Mouse (Mus musculus) limb, embryonic 11.5 days (tissue): ENCODE measurements around the gene Tmem121b. TPM values are rescaled to one million over a fixed set of nuclear protein-coding genes. Genes with fewer than 3 reads are reported as not detected.

Experiments
- ATAC-seq: fragments of 200-750 bp; cut with Nextera tagmentation; 2 replicates; pipeline ENCODE4 v1.8.0; 2017; ENCODE audit warnings: low read depth; ENCODE audit not compliant: insufficient number of reproducible peaks, low FRiP score, low TSS enrichment
- DNase-seq: peaks from one replicate; pipeline ENCODE4 v3.0.0-alpha.2; 2015; ENCODE audit warnings: low spot score
- H3K27ac ChIP-seq: fragments of 300-500 bp; sonication (generic); replicated peaks from 2 replicates; pipeline ENCODE4 v1.5.1; 2014; ENCODE audit warnings: low read depth, mild to moderate bottlenecking, low read length
- H3K27me3 ChIP-seq: fragments of 300-500 bp; sonication (generic); 2 replicates; pipeline ENCODE4 v1.6.1; 2014; ENCODE audit warnings: mild to moderate bottlenecking, low read length, mixed read lengths; ENCODE audit not compliant: control insufficient read depth, insufficient read depth
- H3K36me3 ChIP-seq: fragments of 300-500 bp; sonication (generic); 2 replicates; pipeline ENCODE4 v1.6.1; 2014; ENCODE audit warnings: mild to moderate bottlenecking, low read length, moderate library complexity, mixed read lengths; ENCODE audit not compliant: control insufficient read depth, insufficient read depth
- H3K4me1 ChIP-seq: fragments of 300-500 bp; sonication (generic); 2 replicates; pipeline ENCODE4 v1.6.1; 2014; ENCODE audit warnings: low read length, mixed read lengths; ENCODE audit not compliant: control insufficient read depth, insufficient read depth
- H3K4me2 ChIP-seq: fragments of 300-500 bp; sonication (generic); 2 replicates; pipeline ENCODE4 v1.6.1; 2014; ENCODE audit warnings: low read depth, mild to moderate bottlenecking, moderate library complexity; ENCODE audit not compliant: severe bottlenecking
- H3K4me3 ChIP-seq: fragments of 300-500 bp; sonication (generic); 2 replicates; pipeline ENCODE4 v1.5.1; 2014; ENCODE audit warnings: low read depth, low read length
- H3K9ac ChIP-seq: fragments of 300-500 bp; sonication (generic); 2 replicates; pipeline ENCODE4 v1.6.1; 2014; ENCODE audit warnings: mild to moderate bottlenecking, low read length
- H3K9me3 ChIP-seq: fragments of 300-500 bp; sonication (generic); 2 replicates; pipeline ENCODE4 v1.6.1; 2016; ENCODE audit warnings: low read length; ENCODE audit not compliant: control insufficient read depth
- WGBS: fragments of 180-500 bp; shearing (Covaris S2); extraction: QIAGEN DNeasy Blood & Tissue Kit; methylation state at CpG from one replicate; pipeline ENCODE4 v1.1.7; 2014; 5-methylcytosine and 5-hydroxymethylcytosine counted together
- polyA plus RNA-seq: library from polyadenylated mRNA; unstranded; fragments of >200 nt; fragmentation: Nextera tagmentation; extraction: Ambion mirVana; gene quantifications from 2 replicates; pipeline ENCODE4 v1.2.1, GENCODE M21; 2014

Tmem121b gene
- polyA plus RNA-seq, 1 experiment from 2014 or later: 0.15 TPM

DNA sequence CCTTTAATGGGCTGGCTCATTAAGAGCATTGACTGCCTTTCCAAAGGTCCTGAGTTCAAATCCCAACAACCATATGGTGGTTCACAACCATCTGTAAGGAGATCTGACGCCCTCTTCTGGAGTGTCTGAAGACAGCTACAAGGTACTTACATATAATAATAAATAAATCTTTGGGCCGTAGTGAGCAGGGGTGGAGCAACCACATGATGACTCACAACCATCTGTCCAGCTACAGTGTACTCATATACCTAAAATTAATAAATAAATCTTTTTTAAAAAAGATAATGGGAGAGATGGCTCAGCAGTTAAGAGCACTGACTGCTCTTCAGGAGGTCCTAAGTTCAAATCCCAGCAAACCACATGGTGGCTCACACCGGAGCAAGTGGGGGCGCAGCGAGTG lies 35.9 kb downstream of the Tmem121b start:
- 93% methylated on average over 5 of the region's 5 CpGs for WGBS
- Histone ChIP-seq H3K9me3 (no peaks in the 10 kb centered on the region), H3K4me1 (no peaks in the 10 kb centered on the region), H3K27ac (no peak overlapping the region), H3K4me3 (no peak overlapping the region), H3K36me3 (no peaks in the 10 kb centered on the region), H3K4me2 (no peak overlapping the region), H3K9ac (no peak overlapping the region), H3K27me3 (peaks cover 15% of the 10 kb centered on the region)
- DNase-seq (no peak), ATAC-seq (no peak)

DNA sequence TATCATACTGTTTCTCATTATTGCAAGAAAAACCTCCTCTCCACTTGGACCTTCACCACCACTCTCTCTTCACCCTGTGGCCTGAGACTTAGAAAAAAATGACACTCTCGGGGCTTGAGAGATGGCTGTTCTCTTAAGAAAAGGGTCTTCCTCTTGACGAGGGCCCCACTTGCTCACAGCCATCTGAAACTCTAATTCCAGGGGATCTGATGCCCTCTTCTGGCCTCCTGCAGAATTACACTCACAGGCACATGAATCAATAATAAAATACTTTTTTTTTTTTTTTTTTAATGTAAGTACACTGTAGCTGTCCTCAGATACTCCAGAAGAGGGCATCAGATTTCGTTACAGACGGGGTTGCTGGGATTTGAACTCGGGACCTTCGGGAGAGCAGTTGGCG lies 36.5 kb downstream of the Tmem121b start:
- no peak overlapping the region for H3K4me3 ChIP-seq
- no peaks in the 10 kb centered on the region for H3K4me1 ChIP-seq
- H3K27ac ChIP-seq: no peak overlapping the region
- H3K4me2 ChIP-seq: no peak overlapping the region
- no peaks in the 10 kb centered on the region for H3K9me3 ChIP-seq
- ATAC-seq (no peak), DNase-seq (no peak)
- H3K9ac ChIP-seq: no peak overlapping the region
- WGBS: 69% methylated on average over 7 of the region's 7 CpGs
- peaks cover 8% of the 10 kb centered on the region for H3K27me3 ChIP-seq
- no peaks in the 10 kb centered on the region for H3K36me3 ChIP-seq

DNA sequence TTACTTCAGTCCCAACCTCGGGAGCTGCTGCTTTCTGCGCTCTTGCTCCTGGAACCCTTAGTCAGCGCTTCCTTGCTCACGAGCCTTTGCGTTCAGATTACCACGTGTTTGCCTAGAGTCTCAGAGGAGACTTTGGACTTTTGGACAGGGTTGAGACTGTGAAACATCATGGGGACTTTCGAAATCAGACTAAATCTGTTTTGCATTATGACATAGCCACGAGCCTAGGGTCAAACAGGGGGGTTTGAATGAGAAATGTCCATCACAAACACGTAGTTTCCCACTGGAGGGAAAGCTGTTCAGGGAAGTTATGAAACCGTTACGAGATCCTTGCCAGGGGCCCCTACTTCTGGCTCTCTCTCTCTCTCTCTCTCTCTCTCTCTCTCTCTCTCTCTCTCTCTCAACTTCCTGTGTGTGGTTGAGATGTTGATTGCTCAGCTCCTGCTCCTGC lies 39.0 kb downstream of the Tmem121b start:
- Histone ChIP-seq H3K36me3 (no peaks in the 10 kb centered on the region), H3K9me3 (no peaks in the 10 kb centered on the region), H3K4me1 (no peaks in the 10 kb centered on the region), H3K9ac (no peak overlapping the region), H3K27ac (no peak overlapping the region), H3K4me2 (no peak overlapping the region), H3K27me3 (no peaks in the 10 kb centered on the region), H3K4me3 (no peak overlapping the region)
- no peak for DNase-seq
- ATAC-seq: no peak
- WGBS: 46% methylated on average over 11 of the region's 11 CpGs

DNA sequence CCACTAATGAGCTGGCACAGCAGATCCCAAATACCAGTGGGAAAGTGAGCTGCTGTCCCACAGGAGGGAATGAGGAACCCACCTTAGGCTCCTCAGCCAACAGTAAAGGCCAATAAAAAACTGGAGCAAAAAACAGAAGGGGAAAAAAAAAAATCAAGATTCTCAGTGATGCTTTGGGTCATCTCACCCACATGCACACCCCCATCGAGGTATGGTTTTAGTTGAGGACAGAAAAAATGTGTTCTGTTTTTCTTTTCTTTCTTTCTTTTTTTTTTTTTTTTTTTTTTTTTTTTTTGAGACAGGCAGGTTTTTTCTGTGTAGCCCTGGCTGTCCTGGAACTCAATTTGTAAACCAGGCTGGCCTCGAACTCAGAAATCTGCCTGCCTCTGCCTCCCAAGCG lies 40.1 kb downstream of the Tmem121b start:
- no peak overlapping the region for H3K9ac ChIP-seq
- no peaks in the 10 kb centered on the region for H3K27me3 ChIP-seq
- no peak overlapping the region for H3K4me3 ChIP-seq
- 89% methylated on average over 3 of the region's 3 CpGs for WGBS
- no peaks in the 10 kb centered on the region for H3K4me1 ChIP-seq
- no peaks in the 10 kb centered on the region for H3K9me3 ChIP-seq
- no peak overlapping the region for H3K27ac ChIP-seq
- ATAC-seq (no peak), DNase-seq (no peak)
- H3K36me3 ChIP-seq: no peaks in the 10 kb centered on the region
- no peak overlapping the region for H3K4me2 ChIP-seq

DNA sequence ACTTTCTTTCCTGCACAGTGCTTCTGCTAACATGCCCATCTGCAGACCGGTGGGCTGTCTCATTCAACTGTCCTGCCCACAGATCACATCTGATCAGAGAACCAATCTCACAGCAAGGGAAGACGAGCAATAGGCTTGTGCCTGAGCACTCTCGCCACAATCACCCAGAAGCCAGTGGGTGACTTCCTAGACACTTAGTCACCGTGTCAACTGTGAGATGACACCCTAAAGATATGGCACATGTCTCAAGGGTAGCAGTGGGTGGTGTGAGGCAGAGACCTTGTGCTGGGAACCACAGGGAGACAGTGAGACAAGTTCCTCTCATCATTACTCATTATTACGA lies 40.5 kb downstream of the Tmem121b start:
- Histone ChIP-seq H3K4me3 (no peak overlapping the region), H3K4me1 (no peaks in the 10 kb centered on the region), H3K9me3 (no peaks in the 10 kb centered on the region), H3K36me3 (no peaks in the 10 kb centered on the region), H3K27ac (no peak overlapping the region), H3K9ac (no peak overlapping the region), H3K4me2 (no peak overlapping the region), H3K27me3 (no peaks in the 10 kb centered on the region)
- ATAC-seq (no peak), DNase-seq (no peak)
- 86% methylated on average over 5 of the region's 5 CpGs for WGBS

DNA sequence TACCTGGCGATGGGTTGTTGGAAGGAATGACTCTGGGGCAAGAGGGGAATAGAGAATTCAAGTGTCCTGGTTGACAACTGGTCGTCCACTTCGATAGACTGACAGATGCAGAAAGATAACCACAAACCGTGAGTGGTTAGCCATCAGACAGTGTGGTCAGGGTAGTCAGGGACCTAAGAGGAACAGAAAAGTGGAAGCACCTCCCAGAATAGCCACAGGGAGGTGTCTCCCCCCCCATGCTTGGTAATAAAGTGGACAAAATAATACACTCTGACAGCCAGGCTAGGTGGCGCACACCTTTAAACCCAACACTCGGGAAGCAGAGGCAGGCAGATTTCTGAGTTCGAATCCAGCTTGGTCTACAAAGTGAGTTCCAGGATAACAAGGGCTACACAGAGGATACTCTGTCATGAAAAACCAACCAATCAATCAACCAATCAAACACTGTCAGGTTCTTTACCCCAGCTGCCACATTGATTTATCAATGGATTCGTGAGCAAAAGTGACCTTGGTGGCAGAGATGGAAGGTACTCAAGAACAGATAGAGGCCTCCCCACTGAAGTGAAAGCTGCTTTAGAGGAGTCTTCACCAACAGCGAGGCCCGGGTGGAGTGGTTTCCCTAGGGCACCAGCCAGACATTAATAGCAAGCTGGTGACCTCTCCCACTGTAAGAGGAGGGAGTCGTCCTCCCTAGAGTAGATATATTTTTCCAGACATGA lies 41.1 kb downstream of the Tmem121b start:
- ATAC-seq: no peak
- Histone ChIP-seq H3K9me3 (no peaks in the 10 kb centered on the region), H3K4me2 (no peak overlapping the region), H3K4me1 (no peaks in the 10 kb centered on the region), H3K36me3 (no peaks in the 10 kb centered on the region), H3K27me3 (no peaks in the 10 kb centered on the region), H3K9ac (no peak overlapping the region), H3K27ac (no peak overlapping the region), H3K4me3 (no peak overlapping the region)
- DNase-seq: no peak
- 91% methylated on average over 11 of the region's 11 CpGs for WGBS

DNA sequence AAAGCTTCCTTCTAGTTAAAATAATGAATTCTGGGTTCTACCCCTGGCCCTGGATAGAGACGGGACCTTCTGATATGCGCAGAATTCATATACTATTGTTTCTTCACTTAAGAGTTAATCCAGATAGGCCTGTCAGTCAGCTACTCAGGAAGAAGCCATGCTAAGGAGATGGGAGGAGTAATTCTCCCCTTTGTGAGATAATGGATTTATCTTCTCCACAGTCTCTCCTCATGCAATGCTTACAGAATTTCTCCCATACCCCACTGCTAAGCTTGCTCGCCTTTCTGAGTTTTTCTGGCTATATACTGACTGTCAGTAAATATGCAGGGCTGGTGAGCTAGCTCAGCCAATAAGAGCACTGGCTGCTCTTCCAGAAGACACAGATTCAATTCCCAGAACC lies 43.4 kb downstream of the Tmem121b start:
- Histone ChIP-seq H3K4me3 (no peak overlapping the region), H3K36me3 (no peaks in the 10 kb centered on the region), H3K9ac (no peak overlapping the region), H3K9me3 (no peaks in the 10 kb centered on the region), H3K4me1 (no peaks in the 10 kb centered on the region), H3K4me2 (no peak overlapping the region), H3K27ac (no peak overlapping the region), H3K27me3 (no peaks in the 10 kb centered on the region)
- DNase-seq (no peak), ATAC-seq (no peak)
- WGBS: 82% methylated on average over 3 of the region's 3 CpGs

DNA sequence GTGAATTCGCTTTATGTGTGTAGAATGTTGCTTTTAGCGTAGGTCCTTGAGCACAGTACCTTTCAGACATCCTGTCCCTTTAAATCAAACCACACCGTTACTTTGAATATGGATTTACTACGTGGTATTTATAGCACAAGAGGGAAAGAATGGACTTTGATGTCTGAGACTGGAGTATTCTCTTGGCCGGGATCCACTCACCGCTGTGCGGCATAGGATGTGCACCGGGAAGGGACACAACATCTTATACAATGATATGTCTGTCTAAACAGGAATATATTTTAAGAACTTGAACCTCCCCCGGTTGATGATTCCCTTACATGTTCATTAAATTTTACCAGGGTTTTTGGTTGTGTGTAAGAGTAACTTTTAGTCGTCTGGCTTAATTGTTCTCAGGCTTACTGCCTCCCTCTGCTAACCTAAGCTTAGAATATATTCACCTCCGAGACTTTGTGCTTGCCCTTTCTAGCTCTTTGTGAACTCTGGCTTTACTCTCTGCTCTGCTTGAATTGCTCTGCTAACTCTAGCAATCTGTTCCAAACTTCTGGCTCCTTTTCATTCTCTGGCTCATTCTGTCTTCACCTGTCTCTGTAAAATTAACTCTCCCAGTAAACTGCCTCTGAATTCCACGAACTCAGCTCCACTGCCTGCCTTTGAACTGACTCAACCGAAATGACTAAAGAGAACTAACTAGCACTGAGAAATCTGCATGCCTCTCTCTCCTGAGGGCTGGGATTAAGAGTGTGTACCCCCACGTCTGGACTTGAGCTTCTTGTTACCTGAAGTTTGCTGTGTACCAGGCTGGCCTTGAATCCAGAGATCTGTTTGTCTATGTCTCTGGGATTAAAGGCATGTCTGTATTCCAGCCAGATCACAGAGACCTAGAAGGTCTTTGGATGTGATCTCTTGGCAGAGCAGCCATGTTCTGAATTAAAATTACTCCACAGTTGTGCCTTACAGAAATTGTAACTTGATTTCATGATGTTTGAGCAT lies 49.9 kb downstream of the Tmem121b start:
- Histone ChIP-seq H3K27ac (no peak overlapping the region), H3K4me3 (no peak overlapping the region), H3K9ac (no peak overlapping the region), H3K9me3 (no peaks in the 10 kb centered on the region), H3K27me3 (no peaks in the 10 kb centered on the region), H3K36me3 (peaks cover 7% of the 10 kb centered on the region), H3K4me2 (no peak overlapping the region), H3K4me1 (no peaks in the 10 kb centered on the region)
- 84% methylated on average over 14 of the region's 14 CpGs for WGBS
- no peak for DNase-seq
- ATAC-seq: no peak
